Comparison of ENCODE assay signal across 9 mouse cellular contexts in genomic region chr14:72506018-72506722, GRCm38 (mm10). TPM values are rescaled to one million over a fixed set of nuclear protein-coding genes. Genes with fewer than 3 reads are reported as not detected.
A peak's percentile ranks its signal among the peaks of the same experiment; 100 is the strongest.
DNase-seq lines count a peak whose midpoint lies in the region; ATAC-seq and TF ChIP-seq lines count a peak whose summit lies in the region.
"Had no signal": no experiment of that assay in that cellular context is flagged by ENCODE, and none has a peak within 500 bp of the region (broad histone marks: within the 10 kb centered on the region; RNA-seq: fewer than 3 reads in every experiment).

No protein-coding gene starts in this region.

- intact Hi-C loops in heart, adult 2 months (cut with DNase I), result no loop called here
- intact Hi-C loops in heart, postnatal 14 days (cut with DNase I), result no loop called here

- WGBS in heart, adult 2 months, result 12% methylated on average over 12 of the region's 12 CpGs
- 10% methylated on average over 12 of the region's 12 CpGs for WGBS in liver, embryonic 13.5 days (ENCODE audit: insufficient replicate concordance)

- TF ChIP-seq EP300 in heart, adult 2 months (IDR thresholded peaks at IDR 0.05; ENCODE audit: insufficient read depth, low read depth, low read length), result no peak

- H3K4me2 ChIP-seq in liver, embryonic 13.5 days, result peak overlapping the region; percentile 48

- no peaks in the 10 kb centered on the region for H3K4me1 ChIP-seq in heart, adult 2 months (ENCODE audit: control insufficient read depth, insufficient read depth, low read length)
- no peaks in the 10 kb centered on the region for H3K4me1 ChIP-seq in liver, embryonic 13.5 days (replicated peaks)

- H3K27ac ChIP-seq in heart, adult 2 months, result no peak overlapping the region
- H3K27ac ChIP-seq in liver, embryonic 13.5 days, result no peak overlapping the region

- no peaks in the 10 kb centered on the region for H3K36me3 ChIP-seq in heart, adult 2 months (ENCODE audit: control insufficient read depth, insufficient read depth, low read length)
- H3K36me3 ChIP-seq in liver, embryonic 13.5 days, result no peaks in the 10 kb centered on the region
- H3K36me3 ChIP-seq: G1E had no signal

- no peaks in the 10 kb centered on the region for H3K27me3 ChIP-seq in heart, adult 2 months (ENCODE audit: control insufficient read depth, insufficient read depth, low read length)
- no peaks in the 10 kb centered on the region for H3K27me3 ChIP-seq in liver, embryonic 13.5 days

- TF ChIP-seq POLR2A in heart, adult 2 months (IDR thresholded peaks at IDR 0.05; ENCODE audit: insufficient read depth, low read depth, low read length), result no peak

- H3K4me3 ChIP-seq in heart, adult 2 months, result peak overlapping the region; percentile 12; the same call in 1 of the 2 replicates
- peak overlapping the region; percentile 32 for H3K4me3 ChIP-seq in liver, embryonic 13.5 days (replicated peaks)

- H3K9ac ChIP-seq in heart, adult 2 months (ENCODE audit: low read depth, low read length), result no peak overlapping the region
- no peak overlapping the region for H3K9ac ChIP-seq in liver, embryonic 13.5 days

- TF ChIP-seq CTCF in heart, adult 2 months (IDR thresholded peaks at IDR 0.05), result no peak

- no peaks in the 10 kb centered on the region for H3K9me3 ChIP-seq in liver, embryonic 13.5 days (replicated peaks)
- H3K9me3 ChIP-seq: G1E had no signal

- no peaks in the 10 kb centered on the region for H3K79me2 ChIP-seq in heart, adult 2 months (replicated peaks; ENCODE audit: control insufficient read depth, insufficient read depth, low read length)

- peak in 1 of 2 experiments; percentile 17 for DNase-seq in heart, adult 2 months
- DNase-seq in heart, adult 8-10 months (ENCODE audit: low spot score), result no peak
- DNase-seq in heart, postnatal 14 days, result peak; percentile 9 to 23
- DNase-seq in liver, embryonic 13.5 days, result no peak
- DNase-seq in retina, embryonic 14.5 days (ENCODE audit: low spot score), result peak; percentile 63
- DNase-seq in thymus, postnatal 25 days, result no peak
- DNase-seq in frontal cortex, adult 2 months (ENCODE audit: extremely low spot score in 1 of 2, low spot score in 1 of 2), result no peak

- ATAC-seq in common myeloid progenitor, adult 5-6 weeks (replicated peaks; ENCODE audit: low read depth, poor library complexity, severe bottlenecking), result peak; percentile 58; the same call in 1 of the 2 replicates
- no peak for ATAC-seq in liver, embryonic 13.5 days (ENCODE audit: low read depth)

RNA-seq across cellular contexts. Expression of gene Gm9195, which starts 14.5 kb away (rescaled TPM):
- total RNA-seq in heart, adult 2 months (2021), result not detected
- not detected in 2 replicates for polyA plus RNA-seq in heart, adult 2 months (2012; rRNA removed)
- total RNA-seq in heart, adult 8-10 months (2022), result not detected
- not detected in 2 replicates for total RNA-seq in common myeloid progenitor, adult 5-6 weeks (2017)
- total RNA-seq in heart, postnatal 14 days (2021), result not detected
- polyA plus RNA-seq in liver, embryonic 13.5 days (2015; fragmentation: Nextera tagmentation; extraction: Ambion mirVana), result not detected in 2 replicates
- polyA plus RNA-seq in frontal cortex, adult 2 months (2012; rRNA removed), result not detected in 2 replicates
- polyA plus RNA-seq: G1E had no signal

Comparison
In these comparisons a context has a peak if more than half of its experiments do, and no peak if none do; other contexts are left out.
1. DNase-seq: peak in heart, postnatal 14 days (2 of 2) and retina, embryonic 14.5 days (single experiment); none in heart, adult 8-10 months (single experiment), liver, embryonic 13.5 days (single experiment), thymus, postnatal 25 days (single experiment) and frontal cortex, adult 2 months (0 of 2).